Mouse (Mus musculus): ENCODE measurements at regions not wholly inside any gene's neighbourhood (a gene's known extent, or its start where the extent isn't known, plus 50 kb on each side); places are given as distances from the start of the nearest gene placed in this dataset.

- 90% methylated on average over 5 of the region's 5 CpGs for WGBS
- Histone ChIP-seq H3K9me3 (no peaks in the 10 kb centered on the region), H3K36me3 (no peaks in the 10 kb centered on the region), H3K4me2 (no peak overlapping the region), H3K9ac (no peak overlapping the region), H3K4me3 (no peak overlapping the region), H3K27ac (replicated peaks) (no peak overlapping the region), H3K27me3 (no peaks in the 10 kb centered on the region), H3K4me1 (replicated peaks) (no peaks in the 10 kb centered on the region)
- no peak for ATAC-seq (ENCODE audit: low FRiP score, low read depth)
These were observed 979.5 kb upstream of the Car8 start for GRCm38 (mm10) chr4:9218380-9218779.

DNA sequence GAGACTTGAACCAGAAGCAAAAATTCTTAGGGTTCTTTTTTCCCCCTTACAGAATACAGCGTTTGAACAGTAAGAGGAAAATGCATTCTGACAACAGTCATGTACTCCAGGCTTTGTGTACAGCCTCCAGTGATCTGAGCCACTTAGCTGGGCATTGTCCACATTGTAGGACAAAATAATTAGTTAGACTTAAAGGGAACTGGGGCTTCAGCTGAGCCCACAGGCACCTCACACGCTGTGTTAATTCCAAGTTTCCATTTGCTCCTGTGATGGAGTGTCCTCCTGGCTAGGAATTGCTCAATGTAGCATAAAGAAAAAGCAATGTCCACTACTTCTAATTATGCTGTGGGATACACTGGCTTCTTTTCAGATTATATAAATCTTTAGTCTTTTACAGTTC, 969.8 kb upstream of the Car8 start:
- H3K4me1 ChIP-seq (replicated peaks): no peaks in the 10 kb centered on the region
- no peak overlapping the region for H3K27ac ChIP-seq (replicated peaks)
- H3K9me3 ChIP-seq: no peaks in the 10 kb centered on the region
- H3K9ac ChIP-seq: no peak overlapping the region
- H3K4me3 ChIP-seq: no peak overlapping the region
- no peaks in the 10 kb centered on the region for H3K36me3 ChIP-seq
- ATAC-seq (ENCODE audit: low FRiP score, low read depth): no peak
- no peak overlapping the region for H3K4me2 ChIP-seq
- no peaks in the 10 kb centered on the region for H3K27me3 ChIP-seq
- WGBS: 43% methylated on average over 2 of the region's 2 CpGs

GRCm38 (mm10) chr4:9200012-9200411, 961.2 kb upstream of the Car8 start:
- Histone ChIP-seq H3K9me3 (no peaks in the 10 kb centered on the region), H3K4me1 (replicated peaks) (0 out of 2 replicates have a peak, but pooled peaks cover 8% of the 10 kb centered on the region), H3K4me2 (no peak overlapping the region), H3K27ac (replicated peaks) (peak overlapping the region; percentile 6; the same call in 1 of the 2 replicates), H3K27me3 (no peaks in the 10 kb centered on the region), H3K9ac (no peak overlapping the region), H3K4me3 (no peak overlapping the region), H3K36me3 (no peaks in the 10 kb centered on the region)
- no peak for ATAC-seq (ENCODE audit: low FRiP score, low read depth)
- WGBS: 81% methylated on average over 2 of the region's 2 CpGs

GRCm38 (mm10) chr4:9196435-9196834, 957.6 kb upstream of the Car8 start:
- H3K4me2 ChIP-seq: no peak overlapping the region
- 0 out of 2 replicates have a peak, but pooled peaks cover 8% of the 10 kb centered on the region for H3K4me1 ChIP-seq (replicated peaks)
- H3K27ac ChIP-seq (replicated peaks): no peak overlapping the region
- no peak; the same call in 1 of the 2 replicates for ATAC-seq (ENCODE audit: low FRiP score, low read depth)
- H3K4me3 ChIP-seq: no peak overlapping the region
- 27% methylated on average over 4 of the region's 4 CpGs for WGBS
- H3K27me3 ChIP-seq: no peaks in the 10 kb centered on the region
- no peaks in the 10 kb centered on the region for H3K9me3 ChIP-seq
- H3K36me3 ChIP-seq: no peaks in the 10 kb centered on the region
- no peak overlapping the region for H3K9ac ChIP-seq

GRCm38 (mm10) chr4:9193121-9193520, 954.3 kb upstream of the Car8 start:
- H3K36me3 ChIP-seq: no peaks in the 10 kb centered on the region
- no peak overlapping the region for H3K4me3 ChIP-seq
- 0 out of 2 replicates have a peak, but pooled peaks cover 8% of the 10 kb centered on the region for H3K4me1 ChIP-seq (replicated peaks)
- no peak overlapping the region for H3K27ac ChIP-seq (replicated peaks)
- H3K27me3 ChIP-seq: no peaks in the 10 kb centered on the region
- H3K4me2 ChIP-seq: no peak overlapping the region
- no peak for ATAC-seq (ENCODE audit: low FRiP score, low read depth)
- no peaks in the 10 kb centered on the region for H3K9me3 ChIP-seq
- no peak overlapping the region for H3K9ac ChIP-seq
- 47% methylated on average over 6 of the region's 6 CpGs for WGBS

DNA sequence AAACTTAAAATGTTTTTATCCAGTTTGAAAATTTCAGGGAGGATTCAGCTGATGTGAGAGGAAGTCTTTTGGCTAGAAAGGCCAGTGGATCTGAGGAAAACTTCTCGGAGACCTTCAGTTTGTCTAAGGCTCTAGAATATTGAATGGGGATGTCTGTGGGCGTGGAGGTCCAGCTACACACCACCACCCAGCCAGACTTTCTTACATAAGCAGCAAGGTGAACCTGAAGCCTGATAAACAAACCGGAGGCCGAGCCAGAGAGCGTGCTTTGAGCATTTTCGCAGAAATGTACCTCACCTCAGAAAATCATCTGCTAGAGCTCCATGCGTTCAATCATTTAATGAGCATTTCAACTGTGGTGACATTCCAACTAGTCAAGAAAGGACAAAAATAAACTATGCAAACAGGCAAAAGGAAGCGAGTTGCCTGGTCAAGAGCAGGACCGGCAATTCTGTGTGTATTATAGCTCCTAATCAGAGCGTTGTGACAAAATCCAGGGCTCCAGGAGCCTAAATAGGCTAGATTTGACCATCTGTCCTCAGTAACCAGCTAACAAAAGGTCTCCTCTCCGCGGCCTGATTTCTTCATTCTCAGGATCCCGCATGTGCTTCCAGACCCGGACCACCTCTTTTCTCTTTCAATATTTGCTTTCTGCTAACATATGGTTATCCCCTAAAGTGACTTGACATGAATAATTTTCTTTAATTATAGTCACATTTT, 946.5 kb upstream of the Car8 start:
- no peaks in the 10 kb centered on the region for H3K9me3 ChIP-seq
- ATAC-seq (ENCODE audit: low FRiP score, low read depth): no peak
- peak overlapping the region; percentile 27 for H3K27ac ChIP-seq (replicated peaks)
- peak overlapping the region; percentile 47 for H3K4me2 ChIP-seq
- 47% methylated on average over 14 of the region's 14 CpGs for WGBS
- no peak overlapping the region for H3K4me3 ChIP-seq
- no peaks in the 10 kb centered on the region for H3K36me3 ChIP-seq
- no peaks in the 10 kb centered on the region for H3K27me3 ChIP-seq
- H3K9ac ChIP-seq: no peak overlapping the region
- H3K4me1 ChIP-seq (replicated peaks): peaks cover 15% of the 10 kb centered on the region

DNA sequence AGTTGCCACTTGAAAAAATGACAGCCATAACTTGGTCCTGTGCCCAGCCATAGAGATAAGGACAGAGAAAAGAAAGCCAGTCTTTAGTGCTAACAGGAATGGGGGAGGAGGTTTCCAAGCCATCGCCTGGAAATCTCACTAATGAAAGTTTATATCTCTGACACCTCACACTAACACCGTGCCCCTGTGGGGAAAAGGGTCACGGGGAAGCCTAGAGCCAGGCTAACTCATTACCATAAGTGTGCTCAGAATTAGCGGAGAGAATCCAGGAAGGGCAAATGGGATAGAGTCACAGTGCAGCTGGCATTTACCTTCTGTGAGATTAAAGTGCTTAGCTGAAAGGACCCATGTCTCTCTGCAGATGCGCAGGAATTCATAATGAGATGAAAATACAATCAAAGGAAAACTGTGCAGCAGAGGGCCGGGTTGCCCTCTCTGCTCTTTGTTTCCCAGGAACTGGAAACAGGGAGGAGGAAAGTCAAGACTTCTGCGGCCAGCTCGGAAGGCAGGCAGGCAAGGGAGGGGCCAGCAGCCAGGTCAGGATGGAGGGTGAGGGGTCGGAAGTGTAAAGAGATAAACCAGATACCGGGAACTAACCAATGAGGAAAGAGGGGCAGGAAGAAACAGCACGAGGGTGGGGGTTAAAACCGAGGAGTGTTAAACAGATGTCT, 945.7 kb upstream of the Car8 start:
- H3K36me3 ChIP-seq: no peaks in the 10 kb centered on the region
- H3K4me3 ChIP-seq: peak overlapping the region; percentile 12
- peak; percentile 76 for ATAC-seq (ENCODE audit: low FRiP score, low read depth)
- H3K4me1 ChIP-seq (replicated peaks): peaks cover 15% of the 10 kb centered on the region
- 1% methylated on average over 12 of the region's 12 CpGs for WGBS
- H3K9ac ChIP-seq: peak overlapping the region; percentile 1; the same call in 1 of the 2 replicates
- H3K27ac ChIP-seq (replicated peaks): peak overlapping the region; percentile 27
- no peaks in the 10 kb centered on the region for H3K27me3 ChIP-seq
- peak overlapping the region; percentile 47 for H3K4me2 ChIP-seq
- no peaks in the 10 kb centered on the region for H3K9me3 ChIP-seq

GRCm38 (mm10) chr4:9174365-9174764, 935.5 kb upstream of the Car8 start:
- Histone ChIP-seq H3K27me3 (no peaks in the 10 kb centered on the region), H3K27ac (replicated peaks) (no peak overlapping the region), H3K4me2 (no peak overlapping the region), H3K9ac (no peak overlapping the region), H3K4me3 (no peak overlapping the region), H3K9me3 (no peaks in the 10 kb centered on the region), H3K4me1 (replicated peaks) (no peaks in the 10 kb centered on the region), H3K36me3 (no peaks in the 10 kb centered on the region)
- 91% methylated on average over 1 of the region's 1 CpGs for WGBS
- ATAC-seq (ENCODE audit: low FRiP score, low read depth): no peak

DNA sequence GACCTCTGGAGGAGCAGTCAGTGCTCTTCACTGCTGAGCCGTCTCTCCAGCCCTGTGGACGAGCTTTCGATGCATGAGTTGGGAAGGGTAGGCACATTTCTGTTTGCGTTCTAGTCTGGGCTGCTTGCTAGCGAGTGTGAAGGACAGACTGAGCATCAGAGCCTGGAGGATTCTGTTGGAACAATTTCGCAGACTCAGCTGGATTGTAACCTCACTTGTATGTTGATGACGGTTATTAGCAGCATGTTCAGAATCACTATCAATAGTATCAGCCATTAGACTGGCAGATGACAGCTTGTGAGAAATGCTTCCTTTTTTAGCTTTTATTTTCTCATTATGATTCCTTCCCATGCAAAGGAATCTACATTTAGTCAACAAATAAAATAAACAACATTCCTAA, 923.5 kb upstream of the Car8 start:
- no peak overlapping the region for H3K4me3 ChIP-seq
- no peaks in the 10 kb centered on the region for H3K9me3 ChIP-seq
- no peaks in the 10 kb centered on the region for H3K27me3 ChIP-seq
- no peak overlapping the region for H3K4me2 ChIP-seq
- peaks cover 6% of the 10 kb centered on the region; the same call in 1 of the 2 replicates for H3K4me1 ChIP-seq (replicated peaks)
- no peak overlapping the region for H3K9ac ChIP-seq
- H3K36me3 ChIP-seq: no peaks in the 10 kb centered on the region
- ATAC-seq (ENCODE audit: low FRiP score, low read depth): 0 out of 2 replicates have a peak, but pooled peaks have one; percentile 45
- no peak overlapping the region for H3K27ac ChIP-seq (replicated peaks)
- 65% methylated on average over 7 of the region's 7 CpGs for WGBS

DNA sequence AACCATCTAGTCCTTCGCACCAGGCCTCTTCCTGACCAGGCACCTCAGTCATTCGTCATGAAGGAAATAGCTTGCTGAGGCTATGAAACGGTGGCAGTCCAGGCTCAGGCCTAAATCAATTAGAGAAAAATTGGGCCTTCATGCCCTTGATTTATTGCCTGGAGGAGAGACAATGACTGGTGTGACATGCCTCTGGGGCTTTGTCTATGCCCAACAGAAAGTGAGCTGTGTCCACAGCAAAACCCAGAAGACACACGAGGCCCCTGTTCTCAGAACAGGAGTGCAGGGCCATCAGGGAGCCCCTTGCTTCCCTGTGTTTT, 922.9 kb upstream of the Car8 start:
- WGBS: 21% methylated on average over 4 of the region's 4 CpGs
- no peak overlapping the region for H3K4me2 ChIP-seq
- no peak overlapping the region for H3K4me3 ChIP-seq
- no peak overlapping the region; the same call in 1 of the 2 replicates for H3K27ac ChIP-seq (replicated peaks)
- no peaks in the 10 kb centered on the region for H3K9me3 ChIP-seq
- peaks cover 6% of the 10 kb centered on the region; the same call in 1 of the 2 replicates for H3K4me1 ChIP-seq (replicated peaks)
- no peaks in the 10 kb centered on the region for H3K36me3 ChIP-seq
- no peak overlapping the region for H3K9ac ChIP-seq
- ATAC-seq (ENCODE audit: low FRiP score, low read depth): no peak
- H3K27me3 ChIP-seq: no peaks in the 10 kb centered on the region

DNA sequence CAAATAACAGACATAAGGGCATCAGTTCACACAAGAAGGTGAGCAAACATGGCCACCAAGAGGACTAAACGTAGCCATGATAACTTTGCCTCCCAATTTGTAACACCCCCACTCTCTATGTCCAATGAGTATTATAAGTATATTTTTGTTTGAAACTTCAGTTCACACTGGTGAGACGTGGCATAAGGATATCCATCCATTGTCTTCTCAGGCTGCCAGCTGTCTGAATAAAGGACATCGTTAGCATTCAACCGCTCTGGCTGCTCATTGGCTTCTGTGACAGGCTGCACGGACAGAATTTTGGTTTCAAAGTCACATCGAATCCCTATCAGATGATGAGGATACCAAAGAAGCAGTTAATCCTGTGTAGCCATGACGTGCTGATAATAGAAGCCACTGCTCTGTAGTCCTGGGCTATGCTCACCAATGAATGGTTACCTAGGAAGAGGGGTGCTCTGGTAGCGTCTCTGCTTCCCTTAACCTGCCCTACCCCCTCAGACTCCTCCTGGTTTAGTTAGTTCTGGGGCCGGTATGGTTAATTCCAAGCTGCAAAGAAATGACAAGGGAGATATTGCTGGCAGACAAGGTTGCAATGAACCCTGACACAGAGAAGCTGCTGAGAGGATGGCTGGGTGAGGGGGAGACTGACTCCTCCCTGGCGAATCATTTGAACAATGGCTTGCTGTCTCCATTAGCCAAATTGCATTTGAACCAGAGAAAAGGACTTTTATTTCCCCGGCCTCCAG, 922.4 kb upstream of the Car8 start:
- no peak overlapping the region for H3K4me3 ChIP-seq
- no peak overlapping the region for H3K9ac ChIP-seq
- H3K4me1 ChIP-seq (replicated peaks): peaks cover 6% of the 10 kb centered on the region; the same call in 1 of the 2 replicates
- H3K27me3 ChIP-seq: no peaks in the 10 kb centered on the region
- H3K4me2 ChIP-seq: no peak overlapping the region
- WGBS: 37% methylated on average over 11 of the region's 11 CpGs
- no peak overlapping the region for H3K27ac ChIP-seq (replicated peaks)
- ATAC-seq (ENCODE audit: low FRiP score, low read depth): 0 out of 2 replicates have a peak, but pooled peaks have one; percentile 38
- no peaks in the 10 kb centered on the region for H3K9me3 ChIP-seq
- no peaks in the 10 kb centered on the region for H3K36me3 ChIP-seq

GRCm38 (mm10) chr4:9147732-9148131, 908.9 kb upstream of the Car8 start:
- Histone ChIP-seq H3K27me3 (no peaks in the 10 kb centered on the region), H3K9me3 (no peaks in the 10 kb centered on the region), H3K4me1 (replicated peaks) (peaks cover 7% of the 10 kb centered on the region), H3K4me2 (no peak overlapping the region), H3K27ac (replicated peaks) (peak overlapping the region; percentile 10; the same call in 1 of the 2 replicates), H3K36me3 (no peaks in the 10 kb centered on the region), H3K9ac (no peak overlapping the region), H3K4me3 (no peak overlapping the region)
- no peak for ATAC-seq (ENCODE audit: low FRiP score, low read depth)
- 23% methylated on average over 5 of the region's 5 CpGs for WGBS

All from hindbrain, embryonic 15.5 days (tissue).